Mouse (Mus musculus) gastrocnemius, adult 2 months (tissue): Measurements from ENCODE around the gene Slc22a12. TPM values are rescaled to one million over a fixed set of nuclear protein-coding genes. Genes with fewer than 3 reads are reported as not detected.
A peak's percentile ranks its signal among the peaks of the same experiment; 100 is the strongest.

Source experiments
- DNase-seq: peaks from one replicate; pipeline ENCODE4 v3.0.0; 2022
- H3K27ac ChIP-seq: fragments of 200-600 bp; 2 replicates; pipeline ENCODE4 v1.8.1; 2022; ENCODE audit warnings: mild to moderate bottlenecking
- H3K4me3 ChIP-seq: fragments of 200-600 bp; 2 replicates; pipeline ENCODE4 v1.8.1; 2022; ENCODE audit warnings: mild to moderate bottlenecking, moderate library complexity
- CTCF ChIP-seq: fragments of 200-600 bp; IDR thresholded peaks from 2 replicates; pipeline ENCODE4 v1.8.1; 2022; ENCODE audit warnings: antibody characterized with exemption, mild to moderate bottlenecking, moderate library complexity
- intact Hi-C: fragments of 180-260 bp; cut with DNase I; formaldehyde crosslinking; loops from one replicate; pipeline ENCODE4 v1.15.1; 2025
- long read RNA-seq, 2 experiments: library from polyadenylated mRNA; stranded (forward); transcript quantifications; one replicate each; pipeline ENCODE4 v2.0.0; 2021
- total RNA-seq, 2 experiments: library from RNA; stranded (reverse); gene quantifications; 2 replicates each; pipeline ENCODE4 v1.2.3; 2021

Gene Slc22a12
- not detected for total RNA-seq
- long read RNA-seq, experiment 1: 0 reads
- long read RNA-seq, experiment 2: 0 reads

GRCm38 (mm10) chr19:6542367-6543034, at the start of gene Slc22a12:
Slc22a12 (minus strand) TSS chr19:6543032.
- intact Hi-C loops: no loop called here
- TF ChIP-seq CTCF: no peak
- H3K27ac ChIP-seq: no peak within 1 kb of the TSS

DNA sequence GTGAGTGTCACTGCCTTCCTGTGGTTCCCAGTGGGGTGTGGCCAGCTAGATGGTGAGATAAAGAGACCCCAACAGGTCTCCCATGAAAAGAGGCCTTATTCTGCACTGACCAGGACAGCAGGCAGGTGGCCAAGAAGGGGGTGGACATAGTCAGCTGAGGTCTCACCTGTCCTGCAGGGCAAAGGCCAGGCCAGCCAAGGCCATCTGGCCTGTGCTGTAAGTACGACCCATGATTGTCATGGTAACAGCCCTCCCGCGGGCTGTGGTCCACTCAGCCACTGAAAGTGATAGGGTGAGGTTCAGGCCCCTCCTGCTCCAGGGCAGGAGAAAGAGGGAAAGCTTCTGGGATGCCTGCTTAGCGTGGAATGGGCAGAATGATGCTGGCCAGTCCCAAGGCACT, 29.2 kb upstream of the Slc22a12 start:
- TF ChIP-seq CTCF: no peak
- intact Hi-C loops: no loop called here
- H3K27ac ChIP-seq: no peak overlapping the region
- H3K4me3 ChIP-seq: no peak overlapping the region
- no peak for DNase-seq

More at GRCm38 (mm10) chr19:6542367-6543034, at the start of gene Slc22a12:
- H3K4me3 ChIP-seq: no peak within 1 kb of the TSS
- DNase-seq: no peak

GRCm38 (mm10) chr19:6571476-6571875, 28.6 kb upstream of the Slc22a12 start:
- TF ChIP-seq CTCF: no peak
- intact Hi-C loops: no loop called here
- DNase-seq: no peak
- Histone ChIP-seq H3K27ac (no peak overlapping the region), H3K4me3 (no peak overlapping the region)

- no peak overlapping the region for H3K4me3 ChIP-seq
- intact Hi-C loops: no loop called here
- H3K27ac ChIP-seq: no peak overlapping the region
- TF ChIP-seq CTCF: no peak
- no peak for DNase-seq
Observed at GRCm38 (mm10) chr19:6569561-6569960, 26.7 kb upstream of the Slc22a12 start.

DNA sequence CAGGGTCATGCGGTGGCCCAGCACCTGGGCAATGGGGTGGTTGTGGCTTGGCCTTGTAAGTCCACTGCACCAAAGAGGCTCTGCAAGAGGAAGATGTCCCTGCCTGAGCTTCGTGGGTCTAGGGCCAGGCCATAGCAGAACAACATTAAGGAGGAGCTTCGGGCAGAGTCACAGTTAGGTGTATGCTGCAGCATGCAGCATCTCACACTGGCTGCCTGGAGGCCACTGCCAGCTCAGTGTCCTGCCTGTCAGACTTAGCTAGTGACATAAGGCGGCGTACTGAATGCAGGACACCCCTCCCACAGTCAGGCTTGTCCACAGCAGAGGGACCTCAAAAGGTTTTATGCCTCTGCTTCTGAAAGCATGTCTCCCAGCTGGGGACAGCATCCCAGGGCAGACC, 26.2 kb upstream of the Slc22a12 start:
- no peak overlapping the region for H3K4me3 ChIP-seq
- TF ChIP-seq CTCF: no peak
- no peak for DNase-seq
- H3K27ac ChIP-seq: no peak overlapping the region
- intact Hi-C loops: no loop called here

DNA sequence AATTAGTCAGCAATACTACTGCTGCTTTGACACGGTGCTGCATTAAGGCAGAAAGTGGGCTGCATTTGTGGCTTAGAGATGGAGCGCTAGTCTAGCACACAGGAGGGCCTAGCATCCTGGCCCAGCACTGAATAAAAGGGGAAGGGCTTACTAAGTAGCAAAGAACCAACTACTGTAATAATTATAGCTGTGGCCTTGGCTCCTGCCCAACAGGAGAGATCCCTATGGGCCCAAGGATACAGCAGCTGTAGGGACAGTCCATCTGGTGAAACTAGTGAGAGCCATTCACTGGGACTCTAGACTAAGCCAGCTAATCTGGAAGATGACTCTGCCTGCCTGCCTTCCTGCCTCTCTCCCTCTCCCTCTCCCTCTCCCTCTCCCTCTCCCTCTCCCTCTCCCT, 23.6 kb upstream of the Slc22a12 start:
- Histone ChIP-seq H3K4me3 (no peak overlapping the region), H3K27ac (no peak overlapping the region)
- no peak for TF ChIP-seq CTCF
- no peak for DNase-seq
- intact Hi-C loops: no loop called here

GRCm38 (mm10) chr19:6565136-6565535, 22.3 kb upstream of the Slc22a12 start:
- intact Hi-C loops: no loop called here
- DNase-seq: no peak
- H3K27ac ChIP-seq: no peak overlapping the region
- TF ChIP-seq CTCF: no peak
- no peak overlapping the region for H3K4me3 ChIP-seq

DNA sequence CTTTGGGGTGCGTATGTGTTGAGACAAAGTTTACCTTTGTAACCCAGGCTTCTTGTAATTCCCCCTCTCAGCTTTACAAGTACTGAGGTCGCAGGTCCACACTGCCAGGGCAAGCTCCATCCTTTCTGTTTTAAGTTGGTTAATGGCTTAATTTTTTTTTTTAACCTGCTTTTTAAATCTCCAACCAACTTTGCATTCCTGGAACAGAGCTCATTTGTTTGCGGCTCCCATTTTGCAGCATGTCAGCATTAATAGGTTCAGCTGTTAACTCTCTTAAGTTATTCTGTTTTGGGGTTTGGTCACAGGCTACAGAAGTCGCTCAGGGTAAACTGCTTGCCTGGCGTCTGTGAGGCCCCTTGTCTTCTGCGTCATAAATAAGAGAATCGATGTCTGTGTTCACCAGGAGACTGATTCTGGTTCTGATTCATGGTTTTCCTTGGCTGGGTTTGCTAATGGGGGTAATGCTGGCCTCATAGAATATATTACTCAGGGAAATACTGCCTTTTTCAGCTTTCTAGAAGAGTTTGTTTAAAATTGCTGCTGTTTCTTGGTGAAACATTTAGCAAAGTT, 17.5 kb upstream of the Slc22a12 start:
- DNase-seq: no peak
- intact Hi-C loops: no loop called here

GRCm38 (mm10) chr19:6559576-6559975, 16.7 kb upstream of the Slc22a12 start:
- intact Hi-C loops: no loop called here
- no peak for TF ChIP-seq CTCF
- no peak for DNase-seq

More for the DNA sequence above, 17.5 kb upstream of the Slc22a12 start:
- Histone ChIP-seq H3K27ac (no peak overlapping the region), H3K4me3 (no peak overlapping the region)
- no peak for TF ChIP-seq CTCF

GRCm38 (mm10) chr19:6553819-6554582, 11.2 kb upstream of the Slc22a12 start:
- no peak for TF ChIP-seq CTCF
- DNase-seq: peak; percentile 39
- no peak overlapping the region for H3K4me3 ChIP-seq
- H3K27ac ChIP-seq: peak overlapping the region; percentile 48
- intact Hi-C loops: no loop called here

More at GRCm38 (mm10) chr19:6559576-6559975, 16.7 kb upstream of the Slc22a12 start:
- no peak overlapping the region for H3K27ac ChIP-seq
- no peak overlapping the region for H3K4me3 ChIP-seq

DNA sequence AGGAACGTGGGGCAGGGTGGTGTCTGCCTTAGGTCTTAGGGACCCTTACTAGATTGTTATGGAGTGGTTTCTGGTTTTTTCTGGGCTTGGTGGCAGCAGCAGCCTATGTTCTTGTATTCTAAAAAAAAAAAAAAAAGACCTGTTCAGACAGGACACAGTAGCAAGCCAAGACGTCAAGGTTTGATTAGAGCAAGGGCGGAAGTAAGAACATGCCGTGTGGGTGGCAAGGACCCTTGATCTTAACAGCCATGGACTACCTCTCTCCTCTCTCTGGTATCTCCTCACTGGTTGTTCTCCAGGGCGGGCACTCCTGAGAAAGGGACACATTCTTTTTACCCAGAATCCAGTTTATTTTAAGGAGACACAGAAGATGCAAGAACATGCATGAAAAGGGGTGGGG, 10.3 kb upstream of the Slc22a12 start:
- intact Hi-C loops: no loop called here
- no peak for DNase-seq
- H3K4me3 ChIP-seq: no peak overlapping the region
- H3K27ac ChIP-seq: no peak overlapping the region
- TF ChIP-seq CTCF: no peak

DNA sequence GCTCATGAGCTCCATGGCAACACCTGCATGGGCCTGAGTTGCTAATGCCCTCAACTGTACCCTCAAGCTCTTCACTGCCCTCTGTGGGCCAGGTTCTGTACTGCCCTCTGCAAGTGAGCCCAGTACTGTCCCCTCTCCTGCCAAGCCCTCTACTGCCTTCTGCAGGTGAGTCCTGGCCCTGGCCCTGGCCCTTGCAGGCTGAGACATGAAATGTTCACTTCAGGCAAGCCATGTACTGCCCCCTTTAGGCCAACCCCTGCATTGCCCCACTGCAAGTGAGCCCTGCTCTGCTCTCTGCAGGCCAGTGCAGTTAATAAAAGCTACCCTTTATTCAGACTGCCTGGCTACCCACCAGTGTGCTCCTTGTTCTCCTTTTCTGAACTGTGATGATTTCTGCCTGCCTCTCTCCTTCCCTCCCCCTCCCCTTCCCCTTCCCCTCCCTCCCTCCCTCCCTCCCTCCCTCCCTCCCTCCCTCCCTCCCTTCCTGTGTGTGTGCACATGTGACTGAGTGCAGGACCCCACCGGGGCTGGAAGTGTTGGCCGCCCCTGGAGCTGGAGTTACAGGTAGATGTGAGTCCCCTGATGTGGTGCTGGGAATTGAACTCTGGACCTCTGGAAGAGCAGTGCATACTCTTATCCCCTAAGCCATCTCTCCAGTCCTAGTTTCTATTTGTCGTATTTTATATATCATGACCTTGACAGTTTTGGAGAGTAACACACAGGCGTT, 9.6 kb upstream of the Slc22a12 start:
- peak; percentile 59 for DNase-seq
- intact Hi-C loops: no loop called here
- TF ChIP-seq CTCF: peak; percentile 57
- Histone ChIP-seq H3K27ac (no peak overlapping the region), H3K4me3 (no peak overlapping the region)

DNA sequence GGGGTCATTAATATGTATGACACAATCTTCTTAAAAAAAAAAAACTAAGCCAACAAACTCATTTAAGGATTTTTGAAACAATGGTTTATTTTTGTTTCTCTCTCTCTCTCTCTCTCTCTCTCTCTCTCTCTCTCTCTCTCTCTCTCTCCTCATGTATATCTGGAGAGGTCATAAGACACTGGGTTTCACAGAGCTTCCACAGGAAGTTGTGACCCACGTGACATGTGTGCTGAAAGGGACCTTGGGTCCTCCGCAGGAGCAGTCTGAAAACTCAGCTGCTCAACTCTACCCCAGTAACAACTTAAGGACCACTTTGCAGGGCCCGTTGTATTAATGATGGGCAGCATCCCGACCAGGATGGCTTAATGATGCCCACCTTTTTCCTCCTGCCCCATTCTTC, 8.4 kb upstream of the Slc22a12 start:
- DNase-seq: no peak
- no peak for TF ChIP-seq CTCF
- intact Hi-C loops: no loop called here
- Histone ChIP-seq H3K27ac (no peak overlapping the region), H3K4me3 (no peak overlapping the region)
